Mouse (Mus musculus): ENCODE measurements at regions not wholly inside any gene's neighbourhood (a gene's known extent, or its start where the extent isn't known, plus 50 kb on each side); places are given as distances from the start of the nearest gene placed in this dataset.
A peak's percentile ranks its signal among the peaks of the same experiment; 100 is the strongest.

- no peak for DNase-seq
- intact Hi-C loops (cut with DNase I) = no loop called here
Observed at GRCm38 (mm10) chr16:57823329-57823728, 68.8 kb upstream of the Col8a1 start.

DNA sequence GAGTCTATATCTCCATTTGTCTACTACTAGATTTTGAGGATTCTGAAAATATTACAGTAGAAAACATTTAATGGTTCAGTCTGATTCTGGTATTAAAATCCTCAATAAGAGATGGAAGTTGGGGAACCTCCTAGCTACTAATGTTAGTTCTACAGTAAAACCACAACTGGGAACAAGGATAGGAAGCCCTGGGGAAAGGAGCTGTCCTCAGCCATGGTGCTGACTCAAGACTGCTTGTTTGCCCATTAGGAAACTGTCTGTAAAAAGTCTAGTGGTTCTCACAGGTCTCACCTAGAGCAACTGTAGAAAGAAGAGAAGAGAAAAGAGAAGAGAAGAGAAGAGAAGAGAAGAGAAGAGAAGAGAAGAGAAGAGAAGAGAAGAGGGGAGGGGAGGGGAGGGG, 90.9 kb upstream of the Col8a1 start:
- intact Hi-C loops (cut with DNase I) = no loop called here

DNA sequence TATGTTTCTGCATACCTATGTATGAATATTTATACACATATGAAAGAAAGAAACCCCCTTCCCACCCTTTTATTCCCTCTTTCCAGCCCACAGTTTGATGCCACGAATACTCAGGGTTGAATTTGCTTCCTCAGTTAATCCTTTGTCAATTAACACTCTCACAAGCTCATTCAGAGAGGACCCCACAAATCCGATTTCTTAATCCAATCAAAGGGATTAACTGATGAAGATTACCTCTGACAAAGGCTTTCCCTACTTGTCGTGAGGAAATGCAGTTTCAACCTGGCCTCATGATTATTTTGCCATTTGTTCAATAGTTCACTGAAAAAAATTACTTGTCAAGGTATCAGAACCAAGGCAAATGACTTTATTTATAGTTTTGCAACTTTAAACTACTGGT, 91.8 kb upstream of the Col8a1 start:
- no peak for DNase-seq
- intact Hi-C loops (cut with DNase I) = no loop called here

More for the DNA sequence above, 90.9 kb upstream of the Col8a1 start:
- no peak for DNase-seq

- no peak for DNase-seq
- intact Hi-C loops (cut with DNase I) = no loop called here
Observed at GRCm38 (mm10) chr16:57851854-57852253, 97.3 kb upstream of the Col8a1 start.

DNA sequence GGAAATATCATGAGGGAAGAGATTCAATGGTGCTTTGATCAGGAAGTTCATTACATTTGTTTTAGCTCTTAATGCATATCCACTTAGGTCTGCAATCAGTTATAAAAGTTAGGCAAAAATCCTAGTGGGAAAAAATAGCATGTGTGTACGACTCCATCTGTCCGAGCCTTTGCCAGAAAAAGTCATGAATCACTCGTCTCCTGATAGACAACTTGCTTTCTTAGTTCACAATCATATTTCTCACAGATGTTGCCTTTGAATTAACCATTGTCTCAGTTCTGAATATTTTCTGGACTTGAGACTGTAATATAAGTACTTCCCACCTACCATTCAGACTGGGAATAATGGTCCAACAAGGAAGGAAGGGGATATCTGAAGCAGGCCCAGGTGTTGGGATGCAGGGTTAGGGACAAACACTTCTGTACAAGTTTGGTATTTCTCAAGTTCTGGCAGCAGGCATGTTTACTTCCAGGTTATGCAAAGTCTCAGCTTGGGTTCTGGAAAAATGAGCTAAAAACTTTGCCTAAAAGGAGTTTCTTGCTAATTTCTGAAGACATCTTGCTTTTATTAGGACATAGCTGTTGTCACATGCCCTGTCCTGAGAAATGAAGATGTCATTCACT, 98.4 kb upstream of the Col8a1 start:
- intact Hi-C loops (cut with DNase I) = no loop called here

GRCm38 (mm10) chr16:57853751-57854150, 99.2 kb upstream of the Col8a1 start:
- intact Hi-C loops (cut with DNase I) = no loop called here
- DNase-seq = no peak

More for the DNA sequence above, 98.4 kb upstream of the Col8a1 start:
- no peak for DNase-seq

GRCm38 (mm10) chr16:57857071-57857470, 102.5 kb upstream of the Col8a1 start:
- no peak for DNase-seq
- intact Hi-C loops (cut with DNase I) = no loop called here

DNA sequence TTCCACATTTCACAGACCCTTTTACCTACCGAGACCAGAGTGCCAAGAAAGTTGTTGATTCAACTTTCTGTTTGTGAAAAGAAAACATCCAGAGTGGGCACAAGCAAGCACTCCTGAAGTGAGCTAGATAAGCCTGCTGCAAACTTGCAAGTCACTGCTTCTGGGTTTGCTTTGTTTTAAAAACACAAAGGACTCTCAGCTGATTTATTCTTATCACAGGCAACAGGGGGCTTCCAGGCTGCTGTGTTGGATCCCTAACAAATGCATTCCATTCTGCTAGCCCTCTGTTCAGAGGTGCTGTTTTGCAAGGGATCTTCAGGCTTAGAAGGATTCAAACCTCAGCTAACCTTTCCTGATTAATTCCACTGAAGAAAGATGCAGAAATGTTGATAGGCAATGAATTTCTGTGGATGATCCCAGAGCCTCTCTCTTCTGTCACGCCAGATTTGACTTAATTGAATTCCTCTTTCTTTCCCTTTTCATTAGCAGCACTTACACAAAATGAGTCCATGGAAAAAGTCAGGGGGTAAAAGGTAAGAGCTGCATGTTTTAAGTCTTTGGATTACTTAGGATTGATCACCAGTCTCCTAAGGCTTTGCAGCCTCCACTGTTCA, 103.7 kb upstream of the Col8a1 start:
- intact Hi-C loops (cut with DNase I) = no loop called here
- no peak for DNase-seq

GRCm38 (mm10) chr16:57858765-57859201, 104.2 kb upstream of the Col8a1 start:
- intact Hi-C loops (cut with DNase I) = no loop called here
- DNase-seq = no peak

DNA sequence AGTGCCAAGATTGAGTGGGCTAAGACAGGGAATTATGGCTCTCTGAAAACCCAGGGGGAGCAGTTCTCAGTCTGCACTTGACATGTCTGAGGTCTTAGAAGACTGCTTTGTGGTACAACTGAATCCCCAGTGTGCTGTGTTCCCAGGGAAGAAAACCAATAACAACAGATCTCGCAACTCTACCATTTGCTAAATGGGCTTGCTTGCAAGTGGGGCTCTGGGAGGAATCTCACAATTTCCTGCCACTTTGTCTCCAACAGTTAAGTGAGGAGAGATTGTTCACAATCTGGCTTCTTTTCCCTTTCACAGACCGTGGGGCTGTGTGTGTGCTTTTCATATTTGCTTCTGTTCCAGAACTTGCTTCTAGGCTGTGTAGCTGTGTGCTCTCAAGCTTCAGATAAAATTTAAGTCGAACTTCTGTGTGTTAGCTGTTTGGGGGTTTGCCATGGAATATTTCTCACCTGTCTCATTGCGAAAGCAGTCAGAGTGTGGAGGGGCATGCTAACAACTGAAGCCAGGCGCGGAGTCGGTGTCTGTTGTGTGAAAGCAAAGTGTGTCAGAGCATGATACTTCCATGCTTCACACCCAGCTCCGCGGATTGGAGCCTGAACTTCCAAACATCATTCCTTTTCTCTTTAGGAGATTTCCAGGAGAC, 108.8 kb upstream of the Col8a1 start:
- intact Hi-C loops (cut with DNase I) = no loop called here

GRCm38 (mm10) chr16:57876857-57877256, 122.3 kb upstream of the Col8a1 start:
- no peak for DNase-seq
- intact Hi-C loops (cut with DNase I) = no loop called here

More for the DNA sequence above, 108.8 kb upstream of the Col8a1 start:
- no peak for DNase-seq

GRCm38 (mm10) chr16:57881575-57882094, 127.1 kb upstream of the Col8a1 start:
- DNase-seq = no peak
- intact Hi-C loops (cut with DNase I) = no loop called here

DNA sequence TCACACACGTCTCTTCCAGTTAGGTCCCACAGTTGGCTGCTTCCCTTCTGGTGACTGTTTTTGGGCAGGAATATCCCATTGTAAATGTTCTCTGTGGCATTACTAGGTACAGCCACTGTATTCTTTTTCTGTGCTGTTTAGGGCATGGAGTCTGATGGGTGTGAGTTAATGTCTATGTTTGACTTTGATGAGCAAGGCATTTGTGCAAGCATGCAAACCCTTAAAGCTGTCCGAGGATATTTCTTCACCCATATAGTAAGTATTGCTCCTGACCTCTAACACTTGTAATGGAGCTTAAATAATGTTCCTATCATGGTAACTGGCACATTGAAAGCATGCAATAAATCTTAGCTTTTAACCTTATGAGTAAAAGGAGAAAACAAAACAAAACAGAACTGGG, 133.6 kb upstream of the Col8a1 start:
- intact Hi-C loops (cut with DNase I) = no loop called here
- no peak for DNase-seq

DNA sequence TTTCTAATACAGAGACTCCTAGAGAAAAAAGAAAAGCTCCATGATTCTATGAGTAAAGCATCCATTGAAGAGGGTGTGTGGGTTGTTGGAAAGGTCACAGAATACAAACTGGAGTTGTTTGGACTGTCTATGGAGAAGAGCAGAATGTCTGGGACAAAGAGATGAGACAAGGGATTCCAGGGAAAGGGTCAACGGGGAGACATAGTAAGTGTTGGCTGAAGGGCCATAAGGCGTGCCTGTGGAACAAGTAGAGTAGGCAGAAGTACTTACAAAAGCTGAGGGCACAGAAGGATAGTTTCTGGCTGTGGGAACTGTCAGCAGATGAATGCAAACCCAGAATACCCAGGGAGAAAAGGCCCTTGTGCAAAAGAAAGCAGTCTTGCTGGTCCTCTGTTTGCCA, 134.0 kb upstream of the Col8a1 start:
- intact Hi-C loops (cut with DNase I) = no loop called here
- DNase-seq = no peak

DNA sequence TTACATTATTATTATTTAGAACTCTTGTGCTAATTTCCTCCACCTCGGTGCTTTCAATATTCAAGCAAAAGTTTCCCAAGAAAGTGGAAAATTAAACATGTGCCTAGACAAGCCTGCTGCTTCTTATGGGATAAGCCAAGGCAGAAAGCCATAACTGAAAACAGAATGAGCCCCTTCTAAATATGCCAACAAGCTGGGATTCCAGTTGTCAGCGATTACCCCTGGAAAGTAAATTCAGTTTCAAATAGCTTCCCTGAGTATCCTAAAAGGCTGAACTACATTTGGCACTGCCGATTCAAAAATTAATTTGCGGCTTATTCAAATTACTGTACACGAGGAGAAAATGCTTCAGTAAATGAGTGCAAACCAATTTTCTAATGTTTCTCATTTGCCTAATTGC, 135.6 kb upstream of the Col8a1 start:
- no peak for DNase-seq
- intact Hi-C loops (cut with DNase I) = no loop called here

DNA sequence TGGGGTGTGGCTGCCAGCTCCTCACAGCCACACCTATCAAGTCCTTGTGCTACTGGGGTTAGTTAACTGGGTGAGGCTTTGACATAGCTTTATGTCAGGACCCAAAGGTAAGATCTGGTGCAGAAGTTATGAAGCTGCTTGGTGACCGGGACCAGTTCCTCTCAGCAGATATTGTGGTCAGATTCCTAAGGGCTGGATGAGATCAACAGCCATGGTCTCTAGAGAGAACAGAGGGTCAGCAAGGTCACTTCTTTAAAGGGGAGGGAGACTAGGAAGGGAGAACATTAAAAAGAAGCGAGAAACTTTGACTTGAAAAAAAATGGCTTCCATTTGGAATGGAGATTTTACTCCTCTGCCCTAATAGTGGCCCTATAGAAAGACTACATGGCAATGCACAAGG, 138.6 kb upstream of the Col8a1 start:
- no peak for DNase-seq
- intact Hi-C loops (cut with DNase I) = no loop called here

DNA sequence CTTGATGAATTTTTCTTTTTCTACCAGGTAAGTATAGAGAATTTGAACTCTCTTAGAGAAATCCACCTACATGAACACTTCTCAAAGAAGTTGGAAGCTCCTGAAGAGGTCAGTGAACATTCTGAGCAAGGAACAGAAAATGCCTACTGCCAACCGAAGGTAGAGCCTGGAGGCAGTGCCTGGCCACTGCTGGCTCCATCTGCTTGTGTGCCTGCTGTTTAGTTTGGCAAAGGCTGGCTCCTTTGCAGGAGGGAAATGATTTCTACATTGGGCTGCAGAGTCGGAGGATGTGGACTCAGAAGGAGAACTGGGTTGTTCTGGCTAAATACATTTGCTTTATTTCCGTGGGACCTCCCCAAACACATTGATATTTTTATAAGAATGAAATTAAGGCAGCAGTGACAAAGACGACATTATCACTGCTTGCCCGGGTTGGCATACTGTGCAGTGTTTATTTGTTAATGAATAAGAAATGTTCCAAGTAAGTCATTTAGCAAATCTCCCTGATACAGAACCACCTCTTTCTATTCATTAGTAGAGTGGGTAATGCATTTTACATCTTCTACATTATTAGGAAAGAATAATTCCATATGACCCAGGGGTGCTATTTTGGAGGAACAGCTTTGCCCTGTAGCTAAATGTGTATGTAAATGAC, 139.3 kb upstream of the Col8a1 start:
- DNase-seq = peak; percentile 52
- intact Hi-C loops (cut with DNase I) = no loop called here

- intact Hi-C loops (cut with DNase I) = no loop called here
- no peak for DNase-seq
Observed at GRCm38 (mm10) chr16:57901006-57901405, 146.5 kb upstream of the Col8a1 start.

DNA sequence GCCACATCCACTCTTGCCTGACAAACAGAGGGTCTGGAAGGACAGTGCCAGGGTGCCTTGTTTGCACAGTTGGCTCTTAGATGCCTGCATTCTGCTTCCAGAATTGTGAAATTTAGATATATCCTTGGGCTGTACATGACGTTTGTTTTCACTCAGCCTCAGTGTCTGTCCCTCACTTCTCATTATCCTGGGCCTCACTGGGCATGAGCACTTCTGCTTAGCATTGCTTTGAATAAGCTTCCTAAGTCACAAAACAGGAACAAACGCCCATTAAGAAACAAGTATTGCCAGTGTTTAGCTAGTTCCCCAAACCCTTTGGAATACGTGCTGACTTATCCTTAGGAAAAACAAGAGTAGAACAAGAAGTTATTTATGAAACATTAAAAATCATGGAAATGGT, 148.0 kb upstream of the Col8a1 start:
- DNase-seq = no peak
- intact Hi-C loops (cut with DNase I) = no loop called here

- intact Hi-C loops (cut with DNase I) = no loop called here
- DNase-seq = peak; percentile 42
Observed at GRCm38 (mm10) chr16:57912001-57912400, 157.5 kb upstream of the Col8a1 start.

GRCm38 (mm10) chr16:57914506-57914905, 160.0 kb upstream of the Col8a1 start:
- intact Hi-C loops (cut with DNase I) = no loop called here

DNA sequence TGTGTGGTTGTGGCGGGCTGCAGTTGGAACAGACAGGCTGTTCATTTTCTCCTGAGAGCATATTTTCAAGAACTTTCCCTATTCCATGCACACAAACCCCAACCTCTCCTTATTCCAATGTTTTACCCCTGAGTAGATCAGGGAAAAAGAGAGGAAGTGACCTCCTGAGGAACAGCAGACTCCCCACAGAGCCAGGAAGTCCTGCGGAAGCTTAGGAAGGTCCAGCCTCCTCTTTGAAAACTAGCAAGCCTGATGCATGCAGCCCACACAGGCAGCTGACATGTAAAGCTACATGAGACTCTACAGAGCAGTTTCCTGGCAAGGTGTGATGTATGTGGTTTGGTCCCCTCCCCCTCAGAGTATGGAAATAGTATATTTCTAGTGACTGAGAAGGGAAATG, 160.9 kb upstream of the Col8a1 start:
- DNase-seq = no peak
- intact Hi-C loops (cut with DNase I) = no loop called here

More at GRCm38 (mm10) chr16:57914506-57914905, 160.0 kb upstream of the Col8a1 start:
- DNase-seq = no peak
